Mouse (Mus musculus) limb, embryonic 10.5 days (tissue): ENCODE results near the gene Olfr918. TPM values are rescaled to one million over a fixed set of nuclear protein-coding genes. Genes with fewer than 3 reads are reported as not detected.

Experiments
- DNase-seq: peaks from one replicate; pipeline ENCODE4 v3.0.0-alpha.2; 2017; ENCODE audit warnings: low spot score
- H3K27ac ChIP-seq: fragments of 300-500 bp; sonication (generic); 2 replicates; pipeline ENCODE4 v1.5.1; 2016; ENCODE audit warnings: mild to moderate bottlenecking
- H3K27me3 ChIP-seq: fragments of 300-500 bp; sonication (generic); 2 replicates; pipeline ENCODE4 v1.6.1; 2016; ENCODE audit warnings: low read depth, mild to moderate bottlenecking; ENCODE audit not compliant: poor library complexity, severe bottlenecking
- H3K36me3 ChIP-seq: fragments of 300-500 bp; sonication (generic); 2 replicates; pipeline ENCODE4 v1.6.1; 2016; ENCODE audit warnings: mild to moderate bottlenecking, moderate library complexity
- H3K4me1 ChIP-seq: fragments of 300-500 bp; sonication (generic); 2 replicates; pipeline ENCODE4 v1.6.1; 2016
- H3K4me3 ChIP-seq: fragments of 300-500 bp; sonication (generic); 2 replicates; pipeline ENCODE4 v1.5.1; 2016; ENCODE audit warnings: mild to moderate bottlenecking, moderate library complexity
- H3K9me3 ChIP-seq: fragments of 300-500 bp; sonication (generic); replicated peaks from 2 replicates; pipeline ENCODE4 v1.6.1; 2016; ENCODE audit warnings: mild to moderate bottlenecking
- WGBS: fragments of 180-500 bp; shearing (Covaris S2); methylation state at CpG from one replicate; pipeline ENCODE4 v1.1.7; 2016; 5-methylcytosine and 5-hydroxymethylcytosine counted together
- polyA plus RNA-seq: library from polyadenylated mRNA; unstranded; fragments of >200 nt; fragmentation: Nextera tagmentation; extraction: Ambion mirVana; gene quantifications from 2 replicates; pipeline ENCODE4 v1.2.1, GENCODE M21; 2016

Olfr918 gene
- polyA plus RNA-seq, result not detected in 2 replicates

DNA sequence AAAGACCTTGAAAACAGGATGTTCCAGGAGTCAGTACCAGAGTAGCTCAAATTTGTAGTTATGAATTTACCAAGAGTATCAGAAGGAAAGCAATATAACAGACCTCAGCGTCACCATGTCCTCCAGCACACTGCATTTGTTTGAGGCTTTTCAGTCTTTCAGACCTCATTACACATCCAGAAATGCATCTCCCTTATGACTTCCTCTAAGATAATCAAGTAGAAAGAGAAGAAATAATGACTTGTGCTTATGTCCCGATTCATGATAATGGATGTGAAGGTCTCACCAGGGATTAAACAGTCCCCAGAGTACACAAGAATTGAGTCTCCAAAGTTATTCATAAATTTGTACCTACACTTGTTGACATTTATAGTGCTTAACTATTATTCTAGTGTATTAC is at the start of gene Olfr918:
Olfr918 (minus strand) TSS at position 101 of the 400 bp plus-strand sequence.
- DNase-seq, result no peak
- no peaks in the 10 kb centered on the region for H3K4me1 ChIP-seq
- 95% methylated on average over 2 of the region's 2 CpGs for WGBS
- no peaks in the 10 kb centered on the region for H3K36me3 ChIP-seq
- no peaks in the 10 kb centered on the region for H3K27me3 ChIP-seq
- H3K27ac ChIP-seq, result no peak within 1 kb of the TSS
- H3K4me3 ChIP-seq, result no peak within 1 kb of the TSS
- no peaks in the 10 kb centered on the region for H3K9me3 ChIP-seq

DNA sequence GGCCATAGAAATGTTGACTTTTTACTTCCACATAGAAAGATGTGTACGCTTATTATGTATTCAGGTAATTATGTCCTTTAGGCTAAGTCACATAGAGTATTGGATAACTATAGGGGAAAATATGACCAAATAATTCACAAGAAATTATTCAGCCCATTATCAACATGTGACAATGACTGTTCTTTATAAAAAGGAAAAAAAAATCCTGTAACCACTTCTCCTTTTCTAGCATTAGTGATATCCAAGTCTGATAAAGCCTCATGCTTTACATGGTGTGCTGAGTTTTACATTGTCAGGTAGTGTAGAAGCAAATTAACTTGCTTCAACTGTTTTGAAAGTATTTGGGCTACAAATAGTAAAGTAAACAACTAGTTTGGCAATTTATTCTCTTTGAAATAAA is 49.6 kb upstream of the Olfr918 start:
- WGBS, result 93% methylated on average over 1 of the region's 1 CpGs
- Histone ChIP-seq H3K9me3 (no peaks in the 10 kb centered on the region), H3K36me3 (no peaks in the 10 kb centered on the region), H3K27me3 (no peaks in the 10 kb centered on the region), H3K4me3 (no peak overlapping the region), H3K4me1 (0 out of 2 replicates have a peak, but pooled peaks cover 1% of the 10 kb centered on the region), H3K27ac (no peak overlapping the region)
- DNase-seq, result no peak

DNA sequence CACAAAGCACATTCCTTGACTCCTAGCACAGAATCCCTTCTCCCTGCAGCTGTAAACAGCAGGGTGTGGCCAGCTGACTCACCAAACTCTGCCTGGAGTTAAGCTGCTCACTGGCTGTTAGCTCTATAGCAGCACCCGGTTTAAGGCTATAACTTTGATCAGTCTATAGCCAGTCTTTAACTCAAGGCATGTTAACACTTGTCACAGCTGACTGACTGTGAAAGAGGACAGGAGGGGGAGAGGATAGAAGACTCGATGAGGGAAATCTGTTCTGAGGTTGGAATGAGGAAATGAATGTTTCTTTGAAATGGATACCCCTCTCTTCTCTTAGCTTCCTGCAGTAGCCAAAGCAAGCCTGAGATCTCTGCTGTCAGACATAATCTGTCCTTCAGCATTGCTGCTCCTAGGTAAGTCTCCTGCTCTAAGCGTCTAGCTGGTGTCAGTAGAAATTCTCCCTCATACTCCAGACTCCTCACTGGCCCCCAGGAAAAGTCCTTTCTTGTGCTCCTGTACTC is 44.6 kb upstream of the Olfr918 start:
- 5% methylated on average over 3 of the region's 3 CpGs for WGBS
- Histone ChIP-seq H3K9me3 (no peaks in the 10 kb centered on the region), H3K27me3 (no peaks in the 10 kb centered on the region), H3K4me3 (peak overlapping the region; percentile 54), H3K4me1 (peaks cover 6% of the 10 kb centered on the region; the same call in 1 of the 2 replicates), H3K36me3 (no peaks in the 10 kb centered on the region), H3K27ac (no peak overlapping the region)
- no peak for DNase-seq

DNA sequence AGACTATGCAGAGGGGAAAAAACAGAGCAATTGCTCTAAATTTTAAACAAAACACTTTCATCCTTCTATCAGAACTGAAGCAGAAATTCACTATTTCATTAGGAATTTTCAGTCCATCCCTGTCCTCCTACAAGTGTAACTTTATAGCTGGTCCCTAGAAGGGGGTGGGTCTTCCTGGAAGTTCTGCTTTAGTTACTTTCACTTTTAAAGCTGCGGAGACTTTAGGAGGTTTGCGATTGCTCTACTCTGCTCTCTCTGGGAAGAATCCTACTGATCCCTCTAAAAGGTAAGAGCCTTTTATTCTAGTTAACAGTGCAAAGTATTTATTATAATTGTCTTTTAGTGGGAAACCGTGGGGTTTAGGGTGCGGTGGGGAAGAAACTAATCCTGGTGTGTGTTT is 43.7 kb upstream of the Olfr918 start, which contains the start of gene Vwa5a:
Vwa5a (plus strand) TSS at position 167 of the 400 bp plus-strand sequence.
- Histone ChIP-seq H3K4me3 (peak within 1 kb of the TSS; percentile 54), H3K9me3 (no peaks in the 10 kb centered on the region), H3K27ac (no peak within 1 kb of the TSS), H3K4me1 (peaks cover 6% of the 10 kb centered on the region; the same call in 1 of the 2 replicates), H3K36me3 (no peaks in the 10 kb centered on the region), H3K27me3 (no peaks in the 10 kb centered on the region)
- 6% methylated on average over 4 of the region's 4 CpGs for WGBS
- DNase-seq, result no peak

DNA sequence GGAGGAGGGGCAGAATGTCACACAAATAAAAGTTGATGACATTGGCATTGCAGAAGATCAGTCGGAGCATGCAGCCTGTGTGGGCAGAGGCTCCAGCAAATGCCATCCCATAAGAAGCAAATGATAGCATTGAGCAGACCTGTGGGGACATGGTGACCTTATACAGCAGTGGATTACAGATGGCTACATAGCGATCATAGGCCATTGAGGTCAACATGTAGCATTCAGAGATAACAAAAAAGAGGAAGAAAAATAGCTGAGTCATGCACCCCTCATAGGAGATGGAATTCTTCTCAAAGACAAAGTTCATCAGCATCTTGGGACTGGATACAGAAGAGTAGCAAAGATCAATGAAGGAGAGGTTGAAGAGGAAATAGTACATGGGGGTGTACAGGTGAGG is 1.5 kb downstream of the Olfr918 start:
- Histone ChIP-seq H3K4me1 (no peaks in the 10 kb centered on the region), H3K4me3 (no peak overlapping the region), H3K27ac (no peak overlapping the region), H3K27me3 (no peaks in the 10 kb centered on the region), H3K9me3 (no peaks in the 10 kb centered on the region), H3K36me3 (no peaks in the 10 kb centered on the region)
- WGBS, result 90% methylated on average over 2 of the region's 2 CpGs
- no peak for DNase-seq

DNA sequence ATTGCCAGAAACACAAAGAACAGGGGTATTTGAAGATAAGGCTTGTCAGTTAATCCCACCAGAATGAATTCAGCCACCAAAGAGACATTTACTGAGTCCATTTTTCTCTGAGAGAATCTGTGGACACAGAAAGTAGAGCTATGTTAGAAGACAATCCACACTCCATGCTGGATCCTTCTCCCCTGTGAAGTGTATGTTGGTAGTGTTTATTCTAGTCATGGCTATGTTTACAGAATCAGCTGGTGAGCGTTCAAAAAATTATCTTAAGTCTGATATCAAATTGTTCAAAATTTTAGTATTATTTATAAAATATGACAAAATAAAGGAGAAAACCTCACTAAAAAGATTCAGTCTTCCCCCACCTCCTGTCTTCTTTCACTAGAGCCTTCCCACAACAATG is 8.7 kb downstream of the Olfr918 start, which contains the start of gene Olfr917:
Olfr917 (minus strand) TSS at position 101 of the 400 bp plus-strand sequence.
- 91% methylated on average over 1 of the region's 1 CpGs for WGBS
- no peaks in the 10 kb centered on the region for H3K4me1 ChIP-seq
- H3K9me3 ChIP-seq, result no peaks in the 10 kb centered on the region
- no peak within 1 kb of the TSS for H3K27ac ChIP-seq
- no peak for DNase-seq
- H3K36me3 ChIP-seq, result no peaks in the 10 kb centered on the region
- H3K4me3 ChIP-seq, result no peak within 1 kb of the TSS
- no peaks in the 10 kb centered on the region for H3K27me3 ChIP-seq

DNA sequence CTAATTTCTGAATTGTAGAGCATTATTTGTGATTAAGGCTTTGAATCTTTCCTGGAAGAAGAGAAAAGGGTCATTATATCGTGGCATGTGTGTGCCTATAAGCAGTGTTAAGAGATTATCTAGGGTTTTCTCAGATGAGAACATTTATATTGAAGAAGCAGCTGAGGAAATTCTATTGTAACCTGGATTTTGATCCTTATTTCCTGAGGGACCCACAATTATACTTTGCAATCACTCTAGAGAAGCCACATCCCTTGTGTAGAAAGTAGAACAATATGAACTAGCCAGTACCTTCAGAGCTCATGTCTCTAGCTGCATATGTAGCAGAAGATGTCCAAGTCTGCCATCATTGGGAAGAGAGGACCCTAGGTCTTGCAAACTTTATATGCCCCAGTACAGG is 14.6 kb downstream of the Olfr918 start, which contains the start of gene Olfr916:
Olfr916 (minus strand) TSS at position 101 of the 400 bp plus-strand sequence.
- Histone ChIP-seq H3K4me3 (no peak within 1 kb of the TSS), H3K4me1 (no peaks in the 10 kb centered on the region), H3K9me3 (no peaks in the 10 kb centered on the region), H3K27ac (no peak within 1 kb of the TSS), H3K27me3 (no peaks in the 10 kb centered on the region), H3K36me3 (no peaks in the 10 kb centered on the region)
- no peak for DNase-seq
- 78% methylated on average over 1 of the region's 1 CpGs for WGBS

DNA sequence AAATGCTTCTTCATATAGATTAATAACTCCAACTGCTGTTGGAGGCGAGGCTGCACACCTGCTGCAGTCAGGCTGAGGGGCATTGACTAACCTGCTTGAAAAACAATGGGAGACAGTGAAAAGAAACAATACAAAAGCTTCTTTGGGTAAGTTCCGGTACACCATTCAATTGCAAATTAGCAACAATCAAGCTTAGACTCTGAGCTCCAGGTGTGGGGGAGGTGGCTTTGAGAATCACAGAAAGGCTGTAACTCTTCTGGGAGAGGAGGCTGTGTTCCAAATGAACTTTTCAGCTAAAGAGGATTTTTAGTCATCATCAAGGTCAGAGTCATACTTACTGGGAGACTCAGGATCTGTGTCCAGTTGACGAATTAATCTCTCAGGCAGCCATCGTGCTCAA is 42.0 kb downstream of the Olfr918 start:
- Histone ChIP-seq H3K27ac (no peak overlapping the region), H3K27me3 (no peaks in the 10 kb centered on the region), H3K4me3 (no peak overlapping the region), H3K9me3 (no peaks in the 10 kb centered on the region), H3K36me3 (no peaks in the 10 kb centered on the region), H3K4me1 (no peaks in the 10 kb centered on the region)
- 83% methylated on average over 4 of the region's 4 CpGs for WGBS
- no peak for DNase-seq

Other genes with a start within 250 kb of the Olfr918 start
- not detected in 2 replicates for gene Olfr901, start 245.1 kb downstream of the Olfr918 start, polyA plus RNA-seq
- not detected in 2 replicates for gene Olfr902, start 226.9 kb downstream of the Olfr918 start, polyA plus RNA-seq
- not detected in 2 replicates for gene Olfr904, start 211.5 kb downstream of the Olfr918 start, polyA plus RNA-seq
- gene Olfr905, start 203.5 kb downstream of the Olfr918 start, polyA plus RNA-seq, result not detected in 2 replicates
- gene Olfr906, start 187.5 kb downstream of the Olfr918 start, polyA plus RNA-seq, result not detected in 2 replicates
- gene Olfr907, start 178.8 kb downstream of the Olfr918 start, polyA plus RNA-seq, result not detected in 2 replicates
- gene Olfr911-ps1, start 153.0 kb downstream of the Olfr918 start, polyA plus RNA-seq, result not detected in 2 replicates
- gene Olfr910, start 136.8 kb downstream of the Olfr918 start, polyA plus RNA-seq, result not detected in 2 replicates
- not detected in 2 replicates for gene Olfr912, start 94.4 kb downstream of the Olfr918 start, polyA plus RNA-seq
- gene Olfr913, start 81.8 kb downstream of the Olfr918 start, polyA plus RNA-seq, result not detected in 2 replicates
- gene Olfr914, start 69.5 kb downstream of the Olfr918 start, polyA plus RNA-seq, result not detected in 2 replicates
- not detected in 2 replicates for gene Olfr916, start 14.7 kb downstream of the Olfr918 start, polyA plus RNA-seq
- not detected in 2 replicates for gene Olfr917, start 8.8 kb downstream of the Olfr918 start, polyA plus RNA-seq
- not detected in 2 replicates for gene Olfr919, start 29.1 kb upstream of the Olfr918 start, polyA plus RNA-seq
- gene Vwa5a, start 43.7 kb upstream of the Olfr918 start, polyA plus RNA-seq, result 4.8 and 7.8 TPM in 2 replicates
- gene Olfr920, start 77.7 kb upstream of the Olfr918 start, polyA plus RNA-seq, result 0.04 TPM in 1 of 2 replicates, not detected in the other
- not detected in 2 replicates for gene Olfr921, start 98.5 kb upstream of the Olfr918 start, polyA plus RNA-seq
- gene Olfr922, start 140.0 kb upstream of the Olfr918 start, polyA plus RNA-seq, result not detected in 2 replicates
- not detected in 2 replicates for gene Olfr923, start 151.9 kb upstream of the Olfr918 start, polyA plus RNA-seq
- gene Olfr924, start 169.8 kb upstream of the Olfr918 start, polyA plus RNA-seq, result not detected in 2 replicates
- gene Olfr26, start 180.5 kb upstream of the Olfr918 start, polyA plus RNA-seq, result not detected in 2 replicates
- gene Olfr926, start 202.5 kb upstream of the Olfr918 start, polyA plus RNA-seq, result not detected in 2 replicates